Mouse (Mus musculus): ENCODE measurements at regions not wholly inside any gene's neighbourhood (a gene's known extent, or its start where the extent isn't known, plus 50 kb on each side); places are given as distances from the start of the nearest gene placed in this dataset.

- peak; percentile 35 for TF ChIP-seq CTCF (IDR thresholded peaks at IDR 0.05; ENCODE audit: low read depth)
- Histone ChIP-seq H3K4me1 (replicated peaks; ENCODE audit: control insufficient read depth, insufficient read depth, low read length) (no peaks in the 10 kb centered on the region), H3K27ac (ENCODE audit: low read depth, low read length) (no peak overlapping the region), H3K9me3 (ENCODE audit: control insufficient read depth) (no peaks in the 10 kb centered on the region), H3K27me3 (replicated peaks; ENCODE audit: control insufficient read depth, insufficient read depth, low read length) (no peaks in the 10 kb centered on the region), H3K36me3 (ENCODE audit: control insufficient read depth, insufficient read depth) (no peaks in the 10 kb centered on the region), H3K4me3 (ENCODE audit: low read depth, low read length) (no peak overlapping the region), H3K4me2 (replicated peaks; ENCODE audit: low read depth) (no peak overlapping the region), H3K9ac (ENCODE audit: low read depth, low read length) (no peak overlapping the region)
- no peak for ATAC-seq
- WGBS = 86% methylated on average over 2 of the region's 2 CpGs
Measured at GRCm38 (mm10) chr4:142967604-142968003, 245.2 kb downstream of the Prdm2 start.

- Histone ChIP-seq H3K36me3 (ENCODE audit: control insufficient read depth, insufficient read depth) (no peaks in the 10 kb centered on the region), H3K27ac (ENCODE audit: low read depth, low read length) (no peak overlapping the region), H3K9ac (ENCODE audit: low read depth, low read length) (no peak overlapping the region), H3K4me1 (replicated peaks; ENCODE audit: control insufficient read depth, insufficient read depth, low read length) (no peaks in the 10 kb centered on the region), H3K4me3 (ENCODE audit: low read depth, low read length) (no peak overlapping the region), H3K9me3 (ENCODE audit: control insufficient read depth) (no peaks in the 10 kb centered on the region), H3K27me3 (replicated peaks; ENCODE audit: control insufficient read depth, insufficient read depth, low read length) (no peaks in the 10 kb centered on the region), H3K4me2 (replicated peaks; ENCODE audit: low read depth) (no peak overlapping the region)
- WGBS = 69% methylated on average over 8 of the region's 8 CpGs
- no peak for ATAC-seq
- no peak for TF ChIP-seq CTCF (IDR thresholded peaks at IDR 0.05; ENCODE audit: low read depth)
Measured at GRCm38 (mm10) chr4:142956832-142957429, 255.9 kb downstream of the Prdm2 start.

- no peak overlapping the region for H3K27ac ChIP-seq (ENCODE audit: low read depth, low read length)
- no peaks in the 10 kb centered on the region for H3K4me1 ChIP-seq (replicated peaks; ENCODE audit: control insufficient read depth, insufficient read depth, low read length)
- H3K4me2 ChIP-seq (replicated peaks; ENCODE audit: low read depth) = no peak overlapping the region
- H3K36me3 ChIP-seq (ENCODE audit: control insufficient read depth, insufficient read depth) = no peaks in the 10 kb centered on the region
- H3K27me3 ChIP-seq (replicated peaks; ENCODE audit: control insufficient read depth, insufficient read depth, low read length) = no peaks in the 10 kb centered on the region
- no peak overlapping the region for H3K4me3 ChIP-seq (ENCODE audit: low read depth, low read length)
- H3K9me3 ChIP-seq (ENCODE audit: control insufficient read depth) = no peaks in the 10 kb centered on the region
- no peak for ATAC-seq
- no peak for TF ChIP-seq CTCF (IDR thresholded peaks at IDR 0.05; ENCODE audit: low read depth)
- H3K9ac ChIP-seq (ENCODE audit: low read depth, low read length) = no peak overlapping the region
- 82% methylated on average over 5 of the region's 5 CpGs for WGBS
Measured at GRCm38 (mm10) chr4:142956376-142956775, 256.4 kb downstream of the Prdm2 start.

GRCm38 (mm10) chr4:142953724-142954123, 259.1 kb downstream of the Prdm2 start:
- no peak for ATAC-seq
- Histone ChIP-seq H3K4me2 (replicated peaks; ENCODE audit: low read depth) (no peak overlapping the region), H3K4me3 (ENCODE audit: low read depth, low read length) (no peak overlapping the region), H3K9me3 (ENCODE audit: control insufficient read depth) (no peaks in the 10 kb centered on the region), H3K27me3 (replicated peaks; ENCODE audit: control insufficient read depth, insufficient read depth, low read length) (no peaks in the 10 kb centered on the region), H3K36me3 (ENCODE audit: control insufficient read depth, insufficient read depth) (no peaks in the 10 kb centered on the region), H3K9ac (ENCODE audit: low read depth, low read length) (no peak overlapping the region), H3K4me1 (replicated peaks; ENCODE audit: control insufficient read depth, insufficient read depth, low read length) (no peaks in the 10 kb centered on the region), H3K27ac (ENCODE audit: low read depth, low read length) (no peak overlapping the region)
- 65% methylated on average over 9 of the region's 9 CpGs for WGBS
- no peak for TF ChIP-seq CTCF (IDR thresholded peaks at IDR 0.05; ENCODE audit: low read depth)

GRCm38 (mm10) chr4:142952879-142953278, 259.9 kb downstream of the Prdm2 start:
- no peak overlapping the region for H3K4me2 ChIP-seq (replicated peaks; ENCODE audit: low read depth)
- H3K4me3 ChIP-seq (ENCODE audit: low read depth, low read length) = no peak overlapping the region
- 62% methylated on average over 1 of the region's 1 CpGs for WGBS
- H3K9ac ChIP-seq (ENCODE audit: low read depth, low read length) = no peak overlapping the region
- ATAC-seq = no peak
- H3K9me3 ChIP-seq (ENCODE audit: control insufficient read depth) = no peaks in the 10 kb centered on the region
- H3K27ac ChIP-seq (ENCODE audit: low read depth, low read length) = no peak overlapping the region
- H3K4me1 ChIP-seq (replicated peaks; ENCODE audit: control insufficient read depth, insufficient read depth, low read length) = no peaks in the 10 kb centered on the region
- no peaks in the 10 kb centered on the region for H3K36me3 ChIP-seq (ENCODE audit: control insufficient read depth, insufficient read depth)
- peak; percentile 45 for TF ChIP-seq CTCF (IDR thresholded peaks at IDR 0.05; ENCODE audit: low read depth)
- no peaks in the 10 kb centered on the region for H3K27me3 ChIP-seq (replicated peaks; ENCODE audit: control insufficient read depth, insufficient read depth, low read length)

GRCm38 (mm10) chr4:142947673-142948072, 265.1 kb downstream of the Prdm2 start:
- Histone ChIP-seq H3K27me3 (replicated peaks; ENCODE audit: control insufficient read depth, insufficient read depth, low read length) (no peaks in the 10 kb centered on the region), H3K4me2 (replicated peaks; ENCODE audit: low read depth) (no peak overlapping the region), H3K4me1 (replicated peaks; ENCODE audit: control insufficient read depth, insufficient read depth, low read length) (no peaks in the 10 kb centered on the region), H3K9me3 (ENCODE audit: control insufficient read depth) (no peaks in the 10 kb centered on the region), H3K9ac (ENCODE audit: low read depth, low read length) (no peak overlapping the region), H3K4me3 (ENCODE audit: low read depth, low read length) (no peak overlapping the region), H3K36me3 (ENCODE audit: control insufficient read depth, insufficient read depth) (no peaks in the 10 kb centered on the region), H3K27ac (ENCODE audit: low read depth, low read length) (no peak overlapping the region)
- ATAC-seq = no peak
- 76% methylated on average over 6 of the region's 6 CpGs for WGBS
- no peak for TF ChIP-seq CTCF (IDR thresholded peaks at IDR 0.05; ENCODE audit: low read depth)

- WGBS = 74% methylated on average over 9 of the region's 9 CpGs
- no peak overlapping the region for H3K27ac ChIP-seq (ENCODE audit: low read depth, low read length)
- H3K27me3 ChIP-seq (replicated peaks; ENCODE audit: control insufficient read depth, insufficient read depth, low read length) = no peaks in the 10 kb centered on the region
- no peak for ATAC-seq
- H3K36me3 ChIP-seq (ENCODE audit: control insufficient read depth, insufficient read depth) = no peaks in the 10 kb centered on the region
- H3K4me2 ChIP-seq (replicated peaks; ENCODE audit: low read depth) = no peak overlapping the region
- no peak for TF ChIP-seq CTCF (IDR thresholded peaks at IDR 0.05; ENCODE audit: low read depth)
- H3K4me1 ChIP-seq (replicated peaks; ENCODE audit: control insufficient read depth, insufficient read depth, low read length) = no peaks in the 10 kb centered on the region
- no peaks in the 10 kb centered on the region for H3K9me3 ChIP-seq (ENCODE audit: control insufficient read depth)
- no peak overlapping the region for H3K4me3 ChIP-seq (ENCODE audit: low read depth, low read length)
- H3K9ac ChIP-seq (ENCODE audit: low read depth, low read length) = no peak overlapping the region
Measured at GRCm38 (mm10) chr4:142933627-142934026, 279.2 kb downstream of the Prdm2 start.
